Mouse (Mus musculus): ENCODE results near the gene Ttk. TPM values are rescaled to one million over a fixed set of nuclear protein-coding genes. Genes with fewer than 3 reads are reported as not detected.

Ttk gene
- total and polyA plus RNA-seq, 3 experiments: 19.9 to 37.2 (median 26.6) TPM

DNA sequence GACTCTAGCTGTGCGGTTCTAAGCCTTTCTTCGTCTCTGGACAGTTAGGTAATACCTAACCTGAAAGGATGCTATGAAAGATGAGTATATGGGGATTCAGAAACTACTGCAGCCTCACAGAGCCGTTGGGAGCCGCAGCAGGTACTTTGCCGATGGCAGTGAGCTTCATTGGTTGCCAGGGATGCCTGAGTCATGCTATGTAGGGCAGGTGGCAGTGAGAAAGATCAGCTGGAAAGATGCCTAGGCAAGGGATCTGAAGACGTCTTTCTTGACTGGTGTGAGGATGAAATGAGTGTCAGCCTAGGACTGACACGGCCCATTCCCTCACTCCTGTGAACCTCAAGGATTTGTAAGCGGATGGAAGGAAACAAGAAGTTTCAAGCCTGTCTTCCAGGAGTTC, 36.6 kb upstream of the Ttk start:
- Histone ChIP-seq H3K9me3 (replicated peaks; ENCODE audit: low read length) (no peaks in the 10 kb centered on the region), H3K4me1 (ENCODE audit: control insufficient read depth in 1 of 2, insufficient read depth in 2 of 2) (peaks cover 0 to 3% of the 10 kb centered on the region in 2 experiments; a peak in 3 of 4 replicates), H3K27ac (ENCODE audit: insufficient read depth, low read depth) (no peak overlapping the region), H3K4me2 (ENCODE audit: insufficient read depth, low read depth, poor library complexity, severe bottlenecking) (no peak overlapping the region), H3K27me3 (replicated peaks) (no peaks in the 10 kb centered on the region), H3K36me3 (replicated peaks in 1 of 2; ENCODE audit: control insufficient read depth in 1 of 2, insufficient read depth in 1 of 2, low read length in 1 of 2) (no peaks in the 10 kb centered on the region), H3K79me2 (replicated peaks; ENCODE audit: control insufficient read depth, extremely low read depth, insufficient read depth, poor library complexity, severe bottlenecking) (no peaks in the 10 kb centered on the region), H3K4me3 (replicated peaks in 1 of 3; ENCODE audit: low read depth in 2 of 3, low read length in 2 of 3, poor library complexity in 1 of 3) (no peak overlapping the region), H3K9ac (ENCODE audit: insufficient read depth, low read depth) (no peak overlapping the region)
- no peak for DNase-seq (ENCODE audit: extremely low read depth)
- TF ChIP-seq EP300 (IDR thresholded peaks at IDR 0.05; ENCODE audit: low read length) (no peak), CHD2 (IDR thresholded peaks at IDR 0.05; ENCODE audit: low read length) (no peak), SMC3 (IDR thresholded peaks at IDR 0.05; ENCODE audit: low read depth, low read length) (no peak), GABPA (IDR thresholded peaks at IDR 0.05; ENCODE audit: insufficient replicate concordance, low read depth, low read length) (no peak), ZMIZ1 (IDR thresholded peaks at IDR 0.05; ENCODE audit: low read depth, low read length) (no peak), MXI1 (IDR thresholded peaks at IDR 0.05; ENCODE audit: low read depth, low read length) (no peak), JUND (conservative IDR thresholded peaks at IDR 0.05; ENCODE audit: low read depth, low read length) (no peak), NELFE (IDR thresholded peaks at IDR 0.05; ENCODE audit: low read depth, low read length) (no peak), USF1 (IDR thresholded peaks at IDR 0.05; ENCODE audit: low read depth, low read length) (no peak), MEF2A (IDR thresholded peaks at IDR 0.05; ENCODE audit: borderline replicate concordance, low read depth, low read length) (no peak), IRF4 (IDR thresholded peaks at IDR 0.05; ENCODE audit: low read depth, low read length) (no peak), HCFC1 (IDR thresholded peaks at IDR 0.05; ENCODE audit: low read depth, low read length) (no peak), POLR2A (IDR thresholded peaks at IDR 0.05; ENCODE audit: low read depth, low read length) (no peak), ELF1 (IDR thresholded peaks at IDR 0.05; ENCODE audit: low read depth, low read length) (no peak), ETS1 (conservative IDR thresholded peaks at IDR 0.05; ENCODE audit: low read depth, low read length) (no peak), SIN3A (IDR thresholded peaks at IDR 0.05; ENCODE audit: low read length) (no peak), JUN (IDR thresholded peaks at IDR 0.05; ENCODE audit: insufficient read depth, low read depth, low read length) (no peak), CHD1 (IDR thresholded peaks at IDR 0.05; ENCODE audit: low read depth, low read length) (no peak)
- dilution Hi-C loops (cut with MboI; ENCODE audit: extremely low pct_ligation_motif_present, extremely low pct_unique_long_range_greater_than_20kb, low sequenced_read_pairs) (no loop called here), in situ Hi-C loops (cut with MboI; ENCODE audit: low pct_ligation_motif_present, low pct_unique_long_range_greater_than_20kb, low sequenced_read_pairs) (no loop called here)

GRCm38 (mm10) chr9:83804341-83804740, 30.1 kb upstream of the Ttk start:
- no peak overlapping the region for H3K27ac ChIP-seq (ENCODE audit: insufficient read depth, low read depth)
- H3K27me3 ChIP-seq (replicated peaks): no peaks in the 10 kb centered on the region
- dilution Hi-C loops (cut with MboI; ENCODE audit: extremely low pct_ligation_motif_present, extremely low pct_unique_long_range_greater_than_20kb, low sequenced_read_pairs) (no loop called here), in situ Hi-C loops (cut with MboI; ENCODE audit: low pct_ligation_motif_present, low pct_unique_long_range_greater_than_20kb, low sequenced_read_pairs) (no loop called here)
- H3K4me2 ChIP-seq (ENCODE audit: insufficient read depth, low read depth, poor library complexity, severe bottlenecking): no peak overlapping the region
- TF ChIP-seq JUND (conservative IDR thresholded peaks at IDR 0.05; ENCODE audit: low read depth, low read length) (no peak), ZKSCAN1 (IDR thresholded peaks at IDR 0.05; ENCODE audit: borderline replicate concordance, low read depth, low read length) (no peak), POLR2A (IDR thresholded peaks at IDR 0.05; ENCODE audit: low read depth, low read length) (no peak), TCF12 (IDR thresholded peaks at IDR 0.05; ENCODE audit: low read depth, low read length) (no peak), PAX5 (IDR thresholded peaks at IDR 0.05; ENCODE audit: low read length) (no peak), GABPA (IDR thresholded peaks at IDR 0.05; ENCODE audit: insufficient replicate concordance, low read depth, low read length) (no peak), SMC3 (IDR thresholded peaks at IDR 0.05; ENCODE audit: low read depth, low read length) (no peak), USF2 (conservative IDR thresholded peaks at IDR 0.05; ENCODE audit: low read depth, low read length) (no peak), ELF1 (IDR thresholded peaks at IDR 0.05; ENCODE audit: low read depth, low read length) (no peak), POLR2AphosphoS2 (IDR thresholded peaks at IDR 0.05; ENCODE audit: low read depth, low read length) (no peak), NELFE (IDR thresholded peaks at IDR 0.05; ENCODE audit: low read depth, low read length) (no peak), ZC3H11A (IDR thresholded peaks at IDR 0.05; ENCODE audit: low read depth, low read length) (no peak), IRF4 (IDR thresholded peaks at IDR 0.05; ENCODE audit: low read depth, low read length) (no peak), E2F4 (IDR thresholded peaks at IDR 0.05; ENCODE audit: insufficient replicate concordance, low read depth, low read length) (no peak), KAT2A (IDR thresholded peaks at IDR 0.05; ENCODE audit: insufficient replicate concordance, low read length) (no peak), USF1 (IDR thresholded peaks at IDR 0.05; ENCODE audit: low read depth, low read length) (no peak), TBP (conservative IDR thresholded peaks at IDR 0.05; ENCODE audit: low read depth, low read length) (no peak), CHD1 (IDR thresholded peaks at IDR 0.05; ENCODE audit: low read depth, low read length) (no peak), MAX (IDR thresholded peaks at IDR 0.05; ENCODE audit: low read length) (no peak)
- H3K9me3 ChIP-seq (replicated peaks; ENCODE audit: low read length): no peaks in the 10 kb centered on the region
- H3K4me3 ChIP-seq (replicated peaks in 1 of 3; ENCODE audit: low read depth in 2 of 3, low read length in 2 of 3, poor library complexity in 1 of 3): no peak overlapping the region
- no peak for DNase-seq (ENCODE audit: extremely low read depth)
- H3K79me2 ChIP-seq (replicated peaks; ENCODE audit: control insufficient read depth, extremely low read depth, insufficient read depth, poor library complexity, severe bottlenecking): no peaks in the 10 kb centered on the region
- peaks cover 3 to 5% of the 10 kb centered on the region in 2 experiments; a peak in 2 of 4 replicates for H3K4me1 ChIP-seq (ENCODE audit: control insufficient read depth in 1 of 2, insufficient read depth in 2 of 2)
- H3K36me3 ChIP-seq (replicated peaks in 1 of 2; ENCODE audit: control insufficient read depth in 1 of 2, insufficient read depth in 1 of 2, low read length in 1 of 2): no peaks in the 10 kb centered on the region
- H3K9ac ChIP-seq (ENCODE audit: insufficient read depth, low read depth): no peak overlapping the region

All from CH12.LX (cell line).